Mouse (Mus musculus) cortical plate, adult 2 months (tissue): ENCODE results near the gene Olfr1323. TPM values are rescaled to one million over a fixed set of nuclear protein-coding genes. Genes with fewer than 3 reads are reported as not detected.

Source experiments
- H3K27ac ChIP-seq: fragments of 200-500 bp; 2 replicates; pipeline ENCODE4 v1.5.1; 2012; ENCODE audit warnings: low read length, control low read depth, inconsistent platforms; ENCODE audit not compliant: insufficient read depth
- H3K4me1 ChIP-seq: fragments of 200-500 bp; 2 replicates; pipeline ENCODE4 v1.6.1; 2011; ENCODE audit warnings: low read length; ENCODE audit not compliant: control insufficient read depth, insufficient read depth
- H3K4me3 ChIP-seq: fragments of 200-500 bp; 2 replicates; pipeline ENCODE4 v1.5.1; 2011; ENCODE audit warnings: mild to moderate bottlenecking, low read length, control low read depth; ENCODE audit not compliant: insufficient read depth
- CTCF ChIP-seq: fragments of 200-500 bp; IDR thresholded peaks from 2 replicates; pipeline ENCODE4 v1.5.1; 2011; ENCODE audit warnings: mild to moderate bottlenecking, control low read depth, low read length; ENCODE audit not compliant: insufficient read depth; ENCODE audit errors: extremely low read depth
- POLR2A ChIP-seq: fragments of 200-500 bp; IDR thresholded peaks from 2 replicates; pipeline ENCODE4 v1.6.1; 2011; ENCODE audit warnings: mild to moderate bottlenecking, low read length, control low read depth; ENCODE audit not compliant: insufficient read depth; ENCODE audit errors: extremely low read depth
- polyA plus RNA-seq: library from polyadenylated mRNA; depleted of rRNA; stranded (reverse); fragments of >200 nt; gene quantifications from 2 replicates; pipeline ENCODE4 v1.2.3, GENCODE M21; 2012; rRNA removed

Gene Olfr1323
- polyA plus RNA-seq, result not detected in 2 replicates

- TF ChIP-seq CTCF (no peak), POLR2A (no peak)
- Histone ChIP-seq H3K4me1 (no peaks in the 10 kb centered on the region), H3K4me3 (no peak within 1 kb of the TSS), H3K27ac (no peak within 1 kb of the TSS)
Observed at GRCm38 (mm10) chrX:50019259-50019658, at the start of gene Olfr1323. TSS of gene Olfr1323 (minus strand) at chrX:50019359.

- no peaks in the 10 kb centered on the region for H3K4me1 ChIP-seq
- H3K4me3 ChIP-seq, result no peak overlapping the region
- H3K27ac ChIP-seq, result no peak overlapping the region
- no peak for TF ChIP-seq POLR2A
- TF ChIP-seq CTCF, result no peak
Observed at GRCm38 (mm10) chrX:50012242-50012641, 6.9 kb downstream of the Olfr1323 start.

Other genes starting within 250 kb of the Olfr1323 start
- gene Igsf1, start 221.6 kb downstream of the Olfr1323 start, polyA plus RNA-seq, result 1.5 and 2.0 TPM in 2 replicates
- not detected in 2 replicates for gene Olfr1322, start 127.9 kb downstream of the Olfr1323 start, polyA plus RNA-seq